Mouse (Mus musculus) embryo, embryonic 11.5 days (tissue): ENCODE measurements around the gene Pear1.

Experiments used
- DNase-seq: peaks from one replicate; pipeline ENCODE4 v3.0.0-alpha.2; 2012; ENCODE audit warnings: low read depth, low spot score

The Pear1 gene

GRCm38 (mm10) chr3:87809322-87809962, 14.7 kb downstream of the Pear1 start:
- DNase-seq: no peak

GRCm38 (mm10) chr3:87804038-87804677, 19.9 kb downstream of the Pear1 start:
- no peak for DNase-seq

- DNase-seq: no peak
These were observed 22.4 kb downstream of the Pear1 start for GRCm38 (mm10) chr3:87801681-87802080.

- no peak for DNase-seq
These were observed 27.3 kb downstream of the Pear1 start, which contains the start of gene Insrr for GRCm38 (mm10) chr3:87796736-87797334. TSS of gene Insrr (plus strand) at chr3:87796951.

GRCm38 (mm10) chr3:87795336-87796277, 28.5 kb downstream of the Pear1 start:
- DNase-seq: peak; percentile 48

GRCm38 (mm10) chr3:87794922-87795325, 29.2 kb downstream of the Pear1 start, which contains the start of gene Ntrk1:
TSS of gene Ntrk1 (minus strand) at chr3:87795162.
- DNase-seq: no peak

- DNase-seq: no peak
These were observed 34.3 kb downstream of the Pear1 start for GRCm38 (mm10) chr3:87789768-87790167.

- DNase-seq: no peak
These were observed 34.9 kb downstream of the Pear1 start for GRCm38 (mm10) chr3:87789248-87789647.

GRCm38 (mm10) chr3:87785626-87786214, 38.4 kb downstream of the Pear1 start:
- no peak for DNase-seq

GRCm38 (mm10) chr3:87785156-87785555, 39.0 kb downstream of the Pear1 start:
- DNase-seq: no peak

GRCm38 (mm10) chr3:87783282-87784023, 40.7 kb downstream of the Pear1 start:
- no peak for DNase-seq

- DNase-seq: no peak
These were observed 45.0 kb downstream of the Pear1 start for GRCm38 (mm10) chr3:87779086-87779485.

GRCm38 (mm10) chr3:87778283-87778682, 45.8 kb downstream of the Pear1 start:
- no peak for DNase-seq

GRCm38 (mm10) chr3:87771088-87771487, 53.0 kb downstream of the Pear1 start:
- no peak for DNase-seq

- DNase-seq: peak; percentile 60
These were observed 53.8 kb downstream of the Pear1 start for GRCm38 (mm10) chr3:87770280-87770679.

GRCm38 (mm10) chr3:87769506-87769905, 54.6 kb downstream of the Pear1 start:
- DNase-seq: no peak

GRCm38 (mm10) chr3:87768844-87769243, 55.3 kb downstream of the Pear1 start:
- peak; percentile 66 for DNase-seq

- DNase-seq: no peak
These were observed 55.7 kb downstream of the Pear1 start for GRCm38 (mm10) chr3:87768431-87768830.

GRCm38 (mm10) chr3:87767764-87768163, 56.3 kb downstream of the Pear1 start:
- no peak for DNase-seq

GRCm38 (mm10) chr3:87766284-87766667, 57.8 kb downstream of the Pear1 start:
- no peak for DNase-seq
